Mouse (Mus musculus) neural tube, embryonic 12.5 days (tissue): Measurements from ENCODE around the gene Ctnna3. TPM values are rescaled to one million over a fixed set of nuclear protein-coding genes. Genes with fewer than 3 reads are reported as not detected.
"Not testable (repeated sequence)": the region's sequence is repeated elsewhere in the genome, so short reads cannot be mapped to it uniquely, and the experiment has no call there.

ENCODE experiments used
- ATAC-seq: fragments of 200-750 bp; cut with Nextera tagmentation; 2 replicates; pipeline ENCODE4 v1.8.0; 2017; ENCODE audit warnings: low read depth, mild to moderate bottlenecking, moderate TSS enrichment, moderate library complexity; ENCODE audit not compliant: low FRiP score
- H3K27ac ChIP-seq: fragments of 300-500 bp; sonication (generic); 2 replicates; pipeline ENCODE4 v1.5.1; 2016
- H3K27me3 ChIP-seq: fragments of 300-500 bp; sonication (generic); replicated peaks from 2 replicates; pipeline ENCODE4 v1.6.1; 2016; ENCODE audit warnings: mild to moderate bottlenecking
- H3K36me3 ChIP-seq: fragments of 300-500 bp; sonication (generic); 2 replicates; pipeline ENCODE4 v1.6.1; 2016; ENCODE audit warnings: mild to moderate bottlenecking
- H3K4me1 ChIP-seq: fragments of 300-500 bp; sonication (generic); 2 replicates; pipeline ENCODE4 v1.6.1; 2016
- H3K4me2 ChIP-seq: fragments of 300-500 bp; sonication (generic); replicated peaks from 2 replicates; pipeline ENCODE4 v1.6.1; 2016; ENCODE audit warnings: mild to moderate bottlenecking
- H3K4me3 ChIP-seq: fragments of 300-500 bp; sonication (generic); 2 replicates; pipeline ENCODE4 v1.5.1; 2016
- H3K9ac ChIP-seq: fragments of 300-500 bp; sonication (generic); 2 replicates; pipeline ENCODE4 v1.6.1; 2016; ENCODE audit warnings: mild to moderate bottlenecking
- H3K9me3 ChIP-seq: fragments of 300-500 bp; sonication (generic); 2 replicates; pipeline ENCODE4 v1.6.1; 2016; ENCODE audit warnings: mild to moderate bottlenecking
- WGBS: fragments of 180-500 bp; shearing (Covaris S2); methylation state at CpG from one replicate; pipeline ENCODE4 v1.1.7; 2016; 5-methylcytosine and 5-hydroxymethylcytosine counted together
- polyA plus RNA-seq: library from polyadenylated mRNA; unstranded; fragments of >200 nt; fragmentation: Nextera tagmentation; extraction: Ambion mirVana; gene quantifications from 2 replicates; pipeline ENCODE4 v1.2.1, GENCODE M21; 2016

Ctnna3 gene
- polyA plus RNA-seq, 1 experiment from 2014 or later, result 0.90 TPM

GRCm38 (mm10) chr10:63429380-63429779 is 518 bp upstream of the Ctnna3 start:
- ATAC-seq, result peak; percentile 93
- Histone ChIP-seq H3K27me3 (no peaks in the 10 kb centered on the region), H3K4me3 (peak overlapping the region; percentile 65), H3K9me3 (no peaks in the 10 kb centered on the region), H3K4me1 (no peaks in the 10 kb centered on the region), H3K9ac (peak overlapping the region; percentile 65), H3K27ac (peak overlapping the region; percentile 62), H3K4me2 (peak overlapping the region; percentile 75), H3K36me3 (no peaks in the 10 kb centered on the region)
- WGBS, result under 1% methylated on average over 34 of the region's 34 CpGs

GRCm38 (mm10) chr10:63431221-63431736 is 1.4 kb downstream of the Ctnna3 start:
- Histone ChIP-seq H3K4me1 (no peaks in the 10 kb centered on the region), H3K9ac (no peak overlapping the region), H3K9me3 (no peaks in the 10 kb centered on the region), H3K27ac (no peak overlapping the region), H3K4me2 (no peak overlapping the region), H3K4me3 (no peak overlapping the region), H3K36me3 (no peaks in the 10 kb centered on the region), H3K27me3 (no peaks in the 10 kb centered on the region)
- WGBS, result 89% methylated on average over 7 of the region's 7 CpGs
- no peak for ATAC-seq

GRCm38 (mm10) chr10:63432099-63432498 is 2.2 kb downstream of the Ctnna3 start:
- no peaks in the 10 kb centered on the region for H3K9me3 ChIP-seq
- no peak overlapping the region for H3K9ac ChIP-seq
- no peaks in the 10 kb centered on the region for H3K4me1 ChIP-seq
- no peak overlapping the region for H3K27ac ChIP-seq
- H3K27me3 ChIP-seq, result no peaks in the 10 kb centered on the region
- 93% methylated on average over 8 of the region's 8 CpGs for WGBS
- no peaks in the 10 kb centered on the region for H3K36me3 ChIP-seq
- no peak overlapping the region for H3K4me2 ChIP-seq
- no peak for ATAC-seq
- H3K4me3 ChIP-seq, result no peak overlapping the region

GRCm38 (mm10) chr10:63432887-63433286 is 3.0 kb downstream of the Ctnna3 start:
- ATAC-seq, result no peak
- Histone ChIP-seq H3K9me3 (no peaks in the 10 kb centered on the region), H3K27ac (no peak overlapping the region), H3K36me3 (no peaks in the 10 kb centered on the region), H3K4me2 (no peak overlapping the region), H3K4me1 (no peaks in the 10 kb centered on the region), H3K27me3 (no peaks in the 10 kb centered on the region), H3K9ac (no peak overlapping the region), H3K4me3 (no peak overlapping the region)
- 87% methylated on average over 2 of the region's 2 CpGs for WGBS

- H3K27me3 ChIP-seq, result no peaks in the 10 kb centered on the region
- no peaks in the 10 kb centered on the region for H3K4me1 ChIP-seq
- no peaks in the 10 kb centered on the region for H3K36me3 ChIP-seq
- H3K9me3 ChIP-seq, result no peaks in the 10 kb centered on the region
- H3K4me2 ChIP-seq, result no peak overlapping the region
- ATAC-seq, result no peak
- H3K27ac ChIP-seq, result no peak overlapping the region
- no peak overlapping the region for H3K4me3 ChIP-seq
- no peak overlapping the region for H3K9ac ChIP-seq
Observed at GRCm38 (mm10) chr10:63438736-63439262, 8.9 kb downstream of the Ctnna3 start.

- Histone ChIP-seq H3K27me3 (no peaks in the 10 kb centered on the region), H3K36me3 (no peaks in the 10 kb centered on the region), H3K9ac (no peak overlapping the region), H3K9me3 (no peaks in the 10 kb centered on the region), H3K4me2 (no peak overlapping the region), H3K4me3 (no peak overlapping the region), H3K4me1 (no peaks in the 10 kb centered on the region), H3K27ac (no peak overlapping the region)
- no peak for ATAC-seq
- 76% methylated on average over 7 of the region's 7 CpGs for WGBS
Observed at GRCm38 (mm10) chr10:63439694-63440228, 9.9 kb downstream of the Ctnna3 start.

- ATAC-seq, H3K4me1 ChIP-seq, H3K36me3 ChIP-seq, H3K4me2 ChIP-seq, H3K27me3 ChIP-seq, H3K9me3 ChIP-seq, H3K9ac ChIP-seq, H3K27ac ChIP-seq, H3K4me3 ChIP-seq: not testable (repeated sequence)
- WGBS, result 88% methylated on average over 13 of the region's 13 CpGs
Observed at GRCm38 (mm10) chr10:63444602-63445387, 14.9 kb downstream of the Ctnna3 start.

GRCm38 (mm10) chr10:63453926-63454325 is 24.0 kb downstream of the Ctnna3 start:
- Histone ChIP-seq H3K9me3 (no peaks in the 10 kb centered on the region), H3K4me3 (no peak overlapping the region), H3K27me3 (no peaks in the 10 kb centered on the region), H3K9ac (no peak overlapping the region), H3K27ac (no peak overlapping the region), H3K36me3 (no peaks in the 10 kb centered on the region), H3K4me1 (peaks cover 22% of the 10 kb centered on the region), H3K4me2 (no peak overlapping the region)
- WGBS, result 93% methylated on average over 4 of the region's 4 CpGs
- ATAC-seq, result no peak

- no peak overlapping the region for H3K9ac ChIP-seq
- H3K9me3 ChIP-seq, result no peaks in the 10 kb centered on the region
- WGBS, result 26% methylated on average over 8 of the region's 8 CpGs
- H3K27me3 ChIP-seq, result no peaks in the 10 kb centered on the region
- H3K4me1 ChIP-seq, result peaks cover 22% of the 10 kb centered on the region
- peak; percentile 84 for ATAC-seq
- no peak overlapping the region for H3K4me2 ChIP-seq
- no peak overlapping the region for H3K4me3 ChIP-seq
- H3K27ac ChIP-seq, result no peak overlapping the region
- no peaks in the 10 kb centered on the region for H3K36me3 ChIP-seq
Observed at GRCm38 (mm10) chr10:63455110-63455878, 25.4 kb downstream of the Ctnna3 start.

- H3K27ac ChIP-seq, result no peak overlapping the region
- H3K36me3 ChIP-seq, result no peaks in the 10 kb centered on the region
- 78% methylated on average over 17 of the region's 17 CpGs for WGBS
- no peaks in the 10 kb centered on the region for H3K27me3 ChIP-seq
- H3K9me3 ChIP-seq, result no peaks in the 10 kb centered on the region
- no peak overlapping the region for H3K9ac ChIP-seq
- H3K4me3 ChIP-seq, result no peak overlapping the region
- no peak overlapping the region for H3K4me2 ChIP-seq
- H3K4me1 ChIP-seq, result peaks cover 27% of the 10 kb centered on the region
- no peak for ATAC-seq
Observed at GRCm38 (mm10) chr10:63457292-63458128, 27.6 kb downstream of the Ctnna3 start.

- no peak overlapping the region for H3K9ac ChIP-seq
- H3K4me1 ChIP-seq, result peaks cover 20% of the 10 kb centered on the region
- WGBS, result 38% methylated on average over 5 of the region's 5 CpGs
- ATAC-seq, result 0 out of 2 replicates have a peak, but pooled peaks have one; percentile 31
- no peak overlapping the region for H3K4me3 ChIP-seq
- no peaks in the 10 kb centered on the region for H3K27me3 ChIP-seq
- H3K27ac ChIP-seq, result no peak overlapping the region
- no peaks in the 10 kb centered on the region for H3K9me3 ChIP-seq
- no peaks in the 10 kb centered on the region for H3K36me3 ChIP-seq
- H3K4me2 ChIP-seq, result no peak overlapping the region
Observed at GRCm38 (mm10) chr10:63460935-63461334, 31.0 kb downstream of the Ctnna3 start.
